Mouse (Mus musculus): ENCODE data around the gene Kalrn. TPM values are rescaled to one million over a fixed set of nuclear protein-coding genes. Genes with fewer than 3 reads are reported as not detected.
A peak's percentile ranks its signal among the peaks of the same experiment; 100 is the strongest.

The Kalrn gene
- polyA plus RNA-seq, 1 experiment from 2014 or later = 12.7 TPM

- Histone ChIP-seq H3K4me2 (no peak overlapping the region), H3K9me3 (replicated peaks) (no peaks in the 10 kb centered on the region), H3K36me3 (no peaks in the 10 kb centered on the region), H3K4me1 (replicated peaks) (peaks cover 82% of the 10 kb centered on the region), H3K27ac (no peak overlapping the region), H3K4me3 (replicated peaks) (no peak overlapping the region), H3K9ac (no peak overlapping the region), H3K27me3 (no peaks in the 10 kb centered on the region)
- ATAC-seq (ENCODE audit: low read depth) (no peak), DNase-seq (no peak)
- WGBS (ENCODE audit: insufficient replicate concordance) = 58% methylated on average over 13 of the region's 13 CpGs
These were observed 526.9 kb downstream of the Kalrn start for GRCm38 (mm10) chr16:34046268-34047005.

DNA sequence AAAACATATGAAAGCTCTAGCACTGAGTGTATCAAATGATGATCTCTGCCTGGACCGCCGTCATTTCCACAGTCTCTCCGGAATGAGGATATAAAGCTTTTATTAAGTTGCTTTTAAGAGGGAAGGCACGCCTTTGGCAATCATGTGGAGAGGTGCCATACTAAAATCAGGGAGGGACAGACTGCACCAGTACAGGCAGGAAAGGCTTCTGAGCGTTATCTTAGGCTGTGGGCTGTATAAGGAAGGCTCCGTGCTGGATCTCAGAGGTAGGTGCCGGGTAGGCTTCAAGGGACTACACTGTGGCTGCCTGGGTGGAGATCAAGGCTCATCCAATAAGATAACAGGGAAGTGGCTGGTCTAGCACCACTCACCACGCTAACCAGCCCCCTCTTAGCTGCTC lies 528.8 kb downstream of the Kalrn start:
- Histone ChIP-seq H3K36me3 (no peaks in the 10 kb centered on the region), H3K9me3 (replicated peaks) (no peaks in the 10 kb centered on the region), H3K27me3 (no peaks in the 10 kb centered on the region), H3K4me2 (no peak overlapping the region), H3K4me3 (replicated peaks) (no peak overlapping the region), H3K27ac (no peak overlapping the region), H3K9ac (no peak overlapping the region), H3K4me1 (replicated peaks) (peaks cover 80% of the 10 kb centered on the region)
- WGBS (ENCODE audit: insufficient replicate concordance) = 41% methylated on average over 8 of the region's 8 CpGs
- ATAC-seq (ENCODE audit: low read depth) (peak; percentile 90), DNase-seq (peak; percentile 61)

GRCm38 (mm10) chr16:34043048-34043795 lies 530.1 kb downstream of the Kalrn start:
- DNase-seq (no peak), ATAC-seq (ENCODE audit: low read depth) (no peak)
- no peak overlapping the region for H3K9ac ChIP-seq
- no peak overlapping the region for H3K4me2 ChIP-seq
- H3K36me3 ChIP-seq = no peaks in the 10 kb centered on the region
- no peaks in the 10 kb centered on the region for H3K9me3 ChIP-seq (replicated peaks)
- H3K4me3 ChIP-seq (replicated peaks) = no peak overlapping the region
- WGBS (ENCODE audit: insufficient replicate concordance) = 73% methylated on average over 6 of the region's 6 CpGs
- H3K27me3 ChIP-seq = no peaks in the 10 kb centered on the region
- H3K27ac ChIP-seq = no peak overlapping the region
- H3K4me1 ChIP-seq (replicated peaks) = peaks cover 80% of the 10 kb centered on the region

GRCm38 (mm10) chr16:34042586-34042985 lies 530.7 kb downstream of the Kalrn start:
- Histone ChIP-seq H3K9me3 (replicated peaks) (no peaks in the 10 kb centered on the region), H3K4me3 (replicated peaks) (no peak overlapping the region), H3K4me1 (replicated peaks) (peaks cover 80% of the 10 kb centered on the region), H3K27me3 (no peaks in the 10 kb centered on the region), H3K4me2 (no peak overlapping the region), H3K36me3 (no peaks in the 10 kb centered on the region), H3K27ac (no peak overlapping the region), H3K9ac (no peak overlapping the region)
- DNase-seq = no peak
- ATAC-seq (ENCODE audit: low read depth) = no peak
- WGBS (ENCODE audit: insufficient replicate concordance) = 93% methylated on average over 4 of the region's 4 CpGs

DNA sequence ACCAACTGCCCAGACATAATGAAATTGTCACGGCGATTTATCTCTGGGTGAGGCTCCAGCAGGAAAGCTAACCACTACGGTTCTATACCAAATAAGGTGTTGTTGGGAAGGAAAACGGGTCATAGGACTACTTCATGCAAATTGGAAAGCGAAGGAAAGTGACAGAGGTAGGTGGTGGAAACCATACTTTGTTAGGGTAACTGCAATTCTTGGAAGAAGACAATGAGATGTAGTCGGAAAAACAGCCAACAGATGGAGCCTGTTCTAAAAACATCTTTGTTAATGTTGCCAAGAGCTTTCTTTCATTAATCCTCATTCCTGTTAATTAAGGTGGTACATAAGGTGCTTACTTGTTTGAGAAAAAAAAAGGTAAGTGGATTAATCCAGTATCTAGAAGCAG lies 533.1 kb downstream of the Kalrn start:
- H3K4me2 ChIP-seq = no peak overlapping the region
- H3K9me3 ChIP-seq (replicated peaks) = no peaks in the 10 kb centered on the region
- no peak for DNase-seq
- H3K4me1 ChIP-seq (replicated peaks) = peaks cover 79% of the 10 kb centered on the region
- no peak overlapping the region for H3K9ac ChIP-seq
- ATAC-seq (ENCODE audit: low read depth) = no peak
- 62% methylated on average over 6 of the region's 6 CpGs for whole genome bisulfite sequencing (ENCODE audit: insufficient replicate concordance)
- no peaks in the 10 kb centered on the region for H3K36me3 ChIP-seq
- H3K27me3 ChIP-seq = no peaks in the 10 kb centered on the region
- H3K27ac ChIP-seq = peak overlapping the region; percentile 61; the same call in 1 of the 2 replicates
- no peak overlapping the region for H3K4me3 ChIP-seq (replicated peaks)

- Histone ChIP-seq H3K4me2 (no peak overlapping the region), H3K4me3 (replicated peaks) (no peak overlapping the region), H3K27ac (peak overlapping the region; percentile 25; the same call in 1 of the 2 replicates), H3K9me3 (replicated peaks) (no peaks in the 10 kb centered on the region), H3K9ac (no peak overlapping the region), H3K36me3 (no peaks in the 10 kb centered on the region), H3K27me3 (no peaks in the 10 kb centered on the region), H3K4me1 (replicated peaks) (peaks cover 79% of the 10 kb centered on the region)
- ATAC-seq (ENCODE audit: low read depth) (no peak), DNase-seq (no peak)
- 62% methylated on average over 4 of the region's 4 CpGs for WGBS (ENCODE audit: insufficient replicate concordance)
These were observed 533.6 kb downstream of the Kalrn start for GRCm38 (mm10) chr16:34039736-34040135.

- Histone ChIP-seq H3K4me3 (replicated peaks) (no peak overlapping the region), H3K4me2 (peak overlapping the region; percentile 34), H3K27me3 (no peaks in the 10 kb centered on the region), H3K36me3 (no peaks in the 10 kb centered on the region), H3K27ac (peak overlapping the region; percentile 83), H3K9me3 (replicated peaks) (no peaks in the 10 kb centered on the region), H3K9ac (peak overlapping the region; percentile 54), H3K4me1 (replicated peaks) (peaks cover 96% of the 10 kb centered on the region)
- WGBS (ENCODE audit: insufficient replicate concordance) = 20% methylated on average over 10 of the region's 10 CpGs
- peak; percentile 74 for ATAC-seq (ENCODE audit: low read depth)
- DNase-seq = no peak
These were observed 536.8 kb downstream of the Kalrn start for GRCm38 (mm10) chr16:34036327-34037047.

GRCm38 (mm10) chr16:34035780-34036179 lies 537.6 kb downstream of the Kalrn start:
- H3K4me1 ChIP-seq (replicated peaks) = peaks cover 98% of the 10 kb centered on the region
- ATAC-seq (ENCODE audit: low read depth) = no peak
- WGBS (ENCODE audit: insufficient replicate concordance) = 62% methylated on average over 2 of the region's 2 CpGs

DNA sequence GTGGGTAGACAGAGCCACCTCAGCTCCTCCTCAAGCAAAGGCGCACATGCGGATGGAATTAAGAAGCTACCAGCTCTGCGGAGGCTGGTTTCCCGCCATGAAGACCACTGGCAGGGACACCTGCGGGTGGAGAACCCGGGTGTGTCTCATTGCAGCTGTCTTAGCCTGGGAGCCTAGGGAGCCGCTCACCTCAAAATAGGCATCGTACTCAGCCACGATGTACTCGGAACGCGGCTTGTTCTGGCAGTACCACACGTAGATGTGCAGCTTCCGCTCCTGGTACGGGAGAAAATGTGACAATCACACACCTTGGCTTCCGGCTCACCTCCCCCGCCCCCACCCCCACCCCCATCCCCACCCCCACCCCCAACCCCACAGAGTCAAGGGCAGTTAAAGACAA lies 539.1 kb downstream of the Kalrn start:
- Histone ChIP-seq H3K9me3 (replicated peaks) (no peaks in the 10 kb centered on the region), H3K9ac (no peak overlapping the region), H3K4me2 (no peak overlapping the region), H3K36me3 (no peaks in the 10 kb centered on the region), H3K4me1 (replicated peaks) (peaks cover 97% of the 10 kb centered on the region), H3K4me3 (replicated peaks) (no peak overlapping the region), H3K27ac (peak overlapping the region; percentile 90; the same call in 1 of the 2 replicates), H3K27me3 (no peaks in the 10 kb centered on the region)
- ATAC-seq (ENCODE audit: low read depth) (no peak), DNase-seq (no peak)
- WGBS (ENCODE audit: insufficient replicate concordance) = 78% methylated on average over 17 of the region's 17 CpGs

More at GRCm38 (mm10) chr16:34035780-34036179, 537.6 kb downstream of the Kalrn start:
- no peaks in the 10 kb centered on the region for H3K36me3 ChIP-seq
- H3K9ac ChIP-seq = no peak overlapping the region
- H3K4me3 ChIP-seq (replicated peaks) = no peak overlapping the region
- no peaks in the 10 kb centered on the region for H3K27me3 ChIP-seq
- H3K27ac ChIP-seq = peak overlapping the region; percentile 83; the same call in 1 of the 2 replicates
- DNase-seq = no peak
- H3K4me2 ChIP-seq = peak overlapping the region; percentile 59
- H3K9me3 ChIP-seq (replicated peaks) = no peaks in the 10 kb centered on the region

- Histone ChIP-seq H3K4me3 (replicated peaks) (peak overlapping the region; percentile 43), H3K4me1 (replicated peaks) (peaks cover 85% of the 10 kb centered on the region), H3K36me3 (peaks cover 5% of the 10 kb centered on the region; the same call in 1 of the 2 replicates), H3K9ac (peak overlapping the region; percentile 60), H3K4me2 (peak overlapping the region; percentile 71), H3K27ac (peak overlapping the region; percentile 90), H3K27me3 (no peaks in the 10 kb centered on the region), H3K9me3 (replicated peaks) (no peaks in the 10 kb centered on the region)
- WGBS (ENCODE audit: insufficient replicate concordance) = 64% methylated on average over 12 of the region's 12 CpGs
- no peak for ATAC-seq (ENCODE audit: low read depth)
- DNase-seq = peak; percentile 54
These were observed 541.2 kb downstream of the Kalrn start for GRCm38 (mm10) chr16:34032011-34032645.

GRCm38 (mm10) chr16:34031565-34031964 lies 541.8 kb downstream of the Kalrn start:
- Histone ChIP-seq H3K9me3 (replicated peaks) (no peaks in the 10 kb centered on the region), H3K27me3 (no peaks in the 10 kb centered on the region), H3K36me3 (peaks cover 11% of the 10 kb centered on the region), H3K4me3 (replicated peaks) (peak overlapping the region; percentile 43), H3K27ac (peak overlapping the region; percentile 90), H3K9ac (peak overlapping the region; percentile 60), H3K4me1 (replicated peaks) (peaks cover 79% of the 10 kb centered on the region), H3K4me2 (peak overlapping the region; percentile 71)
- peak; percentile 84 for DNase-seq
- peak; percentile 92 for ATAC-seq (ENCODE audit: low read depth)
- 16% methylated on average over 9 of the region's 9 CpGs for WGBS (ENCODE audit: insufficient replicate concordance)

All from liver, embryonic 13.5 days (tissue).